Mouse (Mus musculus): Measurements from ENCODE around the gene Dync1i2.

The Dync1i2 gene

DNA sequence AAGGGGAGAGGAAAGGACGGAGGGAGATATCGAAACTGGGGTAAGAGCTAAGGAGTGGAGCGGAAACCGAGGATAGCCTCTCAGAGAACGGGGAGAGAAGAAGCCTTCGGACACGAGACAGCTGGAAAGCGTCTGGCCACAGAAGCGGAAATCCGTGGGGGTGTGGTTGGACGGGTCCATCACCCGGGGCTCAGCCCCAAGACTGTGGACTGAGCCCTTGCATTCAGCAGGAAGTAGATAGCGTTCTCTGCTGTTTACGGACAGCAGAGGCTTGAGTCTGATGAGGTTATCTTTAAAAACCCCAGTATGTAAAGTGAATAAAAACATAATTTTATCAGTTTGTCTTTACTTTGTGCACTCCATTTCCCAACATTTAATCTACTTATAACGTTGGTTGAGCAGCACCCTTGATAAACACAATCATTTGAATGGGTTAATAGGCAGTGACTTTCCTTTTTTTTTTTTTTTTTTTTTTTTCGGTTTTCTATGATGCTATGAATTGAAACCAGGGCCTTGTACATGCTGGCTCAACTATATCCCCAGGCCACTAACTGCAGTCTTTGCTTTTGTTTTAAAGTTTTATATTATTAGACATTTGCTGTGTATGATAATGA is 7.6 kb upstream of the Dync1i2 start:
- DNase-seq (ENCODE audit: low read depth), result no peak

DNA sequence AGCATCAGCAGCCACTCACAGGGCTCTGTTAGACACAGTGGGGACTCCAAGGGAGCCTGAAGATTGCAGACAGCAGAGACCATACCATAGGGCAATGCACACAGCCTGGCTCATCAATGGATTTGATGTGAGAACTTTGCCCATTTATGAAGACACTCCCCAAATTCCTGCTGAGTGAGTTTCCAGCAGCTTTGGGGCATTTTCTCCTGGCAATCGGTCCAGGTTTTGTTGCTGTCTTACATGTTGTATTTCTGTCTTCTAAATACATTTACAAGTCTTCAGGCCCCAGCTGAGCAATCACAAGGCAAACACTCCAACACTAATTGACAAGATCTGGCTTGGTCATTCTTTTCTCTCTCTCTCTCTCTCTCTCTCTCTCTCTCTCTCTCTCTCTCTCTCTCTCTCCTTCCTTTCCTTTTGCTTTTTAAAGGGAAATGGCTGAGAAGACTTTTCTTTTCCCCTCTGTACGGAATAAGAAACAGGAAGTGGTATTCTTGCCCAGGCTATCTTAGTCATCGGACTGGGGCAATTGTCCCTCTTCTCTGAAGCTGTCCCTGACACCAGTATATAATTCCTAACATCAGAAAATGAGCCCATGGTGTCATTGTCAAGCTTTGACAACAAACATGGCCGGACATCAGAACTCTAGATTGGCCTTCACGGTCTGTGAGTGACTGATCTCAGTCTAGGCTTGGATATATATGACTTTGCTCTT is 2.3 kb upstream of the Dync1i2 start:
- no peak for DNase-seq (ENCODE audit: low read depth)

DNA sequence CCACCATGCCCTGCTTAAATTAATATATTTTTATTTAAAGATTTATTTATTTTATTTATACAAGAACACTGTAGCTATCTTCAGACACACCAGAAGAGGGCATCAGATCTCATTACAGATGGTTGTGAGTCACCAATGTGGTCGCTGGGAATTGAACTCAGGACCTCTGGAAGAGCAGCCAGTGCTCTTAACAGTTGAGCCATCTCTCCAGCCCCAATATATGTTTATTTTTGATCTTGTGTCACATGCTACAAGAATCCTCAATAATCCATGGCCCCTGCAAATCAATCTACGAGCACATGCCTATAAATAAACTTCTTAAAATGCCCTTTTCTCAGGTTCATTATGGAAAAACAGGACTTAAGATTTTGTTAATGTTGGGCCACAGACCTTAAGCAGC is 410 bp upstream of the Dync1i2 start:
- DNase-seq (ENCODE audit: low read depth), result no peak

DNA sequence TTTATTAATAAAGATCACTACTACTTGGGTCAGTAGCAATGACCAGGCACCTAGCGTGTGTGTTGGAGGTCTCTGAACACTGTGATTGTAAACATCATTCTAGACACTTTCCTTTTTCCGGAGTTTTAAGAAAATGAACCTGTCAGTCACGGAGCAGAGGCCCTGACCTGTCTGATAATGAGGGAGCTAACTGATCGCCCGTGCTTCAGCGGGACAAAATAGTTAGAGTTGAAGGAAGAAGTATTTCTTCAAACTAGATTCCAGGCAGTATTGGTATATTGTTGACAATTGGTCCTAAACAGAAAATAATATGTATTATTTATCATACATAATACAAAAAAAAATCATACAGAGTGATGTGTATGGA is 837 bp downstream of the Dync1i2 start:
- no peak for DNase-seq (ENCODE audit: low read depth)

DNA sequence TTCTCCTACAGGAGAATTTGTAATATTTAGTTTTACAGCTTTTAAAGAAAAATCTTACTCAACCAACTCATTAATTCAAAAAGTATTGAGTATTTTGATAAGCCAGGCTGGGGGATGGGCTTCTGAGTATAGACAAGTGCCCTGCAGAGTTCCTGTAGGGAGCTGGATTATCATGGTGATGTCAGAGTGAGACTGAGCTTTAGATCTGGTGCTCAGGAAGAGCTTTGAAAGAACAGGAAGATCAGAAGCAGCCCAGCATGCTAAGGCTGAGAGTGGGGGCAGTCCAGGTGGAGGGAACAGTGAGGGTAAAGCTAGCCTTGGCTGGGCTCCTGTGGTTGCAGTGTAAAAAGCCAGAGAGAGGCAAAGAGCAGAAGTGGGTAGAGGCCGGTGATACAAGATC is 9.5 kb downstream of the Dync1i2 start:
- no peak for DNase-seq (ENCODE audit: low read depth)

DNA sequence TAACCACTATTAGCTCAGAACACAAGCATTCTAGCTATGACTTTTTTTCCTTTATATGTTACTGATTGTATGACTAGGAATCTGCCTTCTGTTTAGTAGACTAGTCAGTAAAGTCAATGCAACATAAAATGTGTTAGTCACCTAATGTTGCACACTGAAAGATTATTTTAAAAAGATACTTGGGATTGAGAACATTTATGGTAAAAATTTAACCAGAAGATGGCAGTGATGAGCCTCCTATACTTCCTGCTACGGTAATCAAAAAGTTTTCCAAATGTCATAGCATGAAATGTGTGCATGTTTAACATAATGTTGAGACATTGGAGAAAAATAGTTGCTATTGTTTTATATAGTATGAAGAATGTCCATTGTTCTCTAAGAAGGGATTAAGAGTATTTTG is 15.9 kb downstream of the Dync1i2 start:
- DNase-seq (ENCODE audit: low read depth), result peak; percentile 50

DNA sequence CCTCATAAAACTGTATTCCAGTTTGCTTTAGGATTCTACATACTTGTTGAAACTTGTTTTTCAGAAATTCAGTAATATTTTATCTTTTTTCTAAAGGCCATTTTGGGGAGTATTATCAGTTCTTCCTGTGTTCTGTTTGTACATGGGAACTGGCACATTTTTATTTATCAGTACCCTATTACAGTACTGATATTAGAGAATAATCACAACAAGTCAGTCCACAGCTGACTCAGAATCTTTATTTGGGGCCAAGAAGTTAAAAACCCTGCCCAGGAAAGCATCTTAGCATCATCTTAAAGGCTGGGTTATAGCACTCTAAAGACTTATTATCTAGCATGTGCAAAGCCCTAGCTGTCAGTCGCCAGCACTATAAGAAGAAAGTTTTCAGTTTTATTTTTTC is 18.1 kb downstream of the Dync1i2 start:
- DNase-seq (ENCODE audit: low read depth), result no peak

DNA sequence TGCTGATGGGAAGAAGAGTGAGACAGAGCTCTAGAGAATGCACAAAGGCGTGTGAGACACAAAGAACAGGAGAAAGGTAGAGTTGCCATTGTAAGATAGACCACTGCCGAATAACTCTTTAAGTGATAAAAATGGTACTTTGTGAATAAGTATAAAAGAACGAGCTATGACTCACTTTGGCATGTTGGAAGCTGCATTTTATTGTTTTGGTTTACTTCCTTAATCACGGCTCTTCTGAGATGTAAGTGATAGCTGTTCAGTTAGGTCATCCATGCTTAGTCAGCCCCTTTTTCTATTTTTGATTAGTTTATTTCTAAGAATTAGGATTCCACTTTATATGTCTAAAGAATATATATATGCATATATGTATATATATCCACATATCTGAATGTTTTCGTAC is 20.4 kb downstream of the Dync1i2 start:
- DNase-seq (ENCODE audit: low read depth), result no peak

DNA sequence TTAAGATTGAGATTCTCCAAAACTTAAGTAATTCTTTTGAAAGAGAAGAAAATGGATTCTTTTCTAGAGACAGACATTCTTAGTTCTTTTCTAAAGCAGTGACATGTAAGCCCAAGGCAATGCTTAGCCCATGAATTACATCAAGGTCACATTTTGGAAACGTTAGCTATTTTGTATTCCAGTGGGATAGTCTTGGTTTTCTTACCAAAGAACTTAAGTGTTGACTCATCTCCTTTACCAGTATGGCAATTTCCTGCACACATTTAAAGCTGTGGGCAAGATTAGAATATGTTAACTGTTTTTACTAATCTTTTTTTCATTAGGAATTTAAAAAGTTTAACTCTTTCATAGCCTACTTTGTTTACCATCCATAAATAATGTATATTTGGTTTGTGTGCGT is 21.5 kb downstream of the Dync1i2 start:
- DNase-seq (ENCODE audit: low read depth), result no peak

DNA sequence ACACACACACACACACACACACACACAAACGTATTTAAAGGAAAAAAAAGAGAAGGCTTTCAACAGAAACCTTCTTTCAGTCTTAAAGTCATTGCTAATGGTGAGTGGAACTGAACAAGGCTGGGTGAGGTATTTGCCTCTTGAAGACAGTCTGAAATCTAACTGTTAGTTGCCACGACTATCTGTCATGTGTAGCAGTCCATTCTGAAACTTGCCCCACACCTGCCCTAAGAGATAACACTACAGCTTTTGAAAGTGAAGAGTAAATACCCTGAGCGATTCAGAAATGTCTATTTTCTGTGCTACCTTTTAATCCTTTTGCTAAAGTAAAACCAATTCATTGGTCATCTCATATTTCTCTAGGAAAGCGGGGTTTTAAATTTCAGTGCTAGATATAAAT is 23.9 kb downstream of the Dync1i2 start:
- no peak for DNase-seq (ENCODE audit: low read depth)

DNA sequence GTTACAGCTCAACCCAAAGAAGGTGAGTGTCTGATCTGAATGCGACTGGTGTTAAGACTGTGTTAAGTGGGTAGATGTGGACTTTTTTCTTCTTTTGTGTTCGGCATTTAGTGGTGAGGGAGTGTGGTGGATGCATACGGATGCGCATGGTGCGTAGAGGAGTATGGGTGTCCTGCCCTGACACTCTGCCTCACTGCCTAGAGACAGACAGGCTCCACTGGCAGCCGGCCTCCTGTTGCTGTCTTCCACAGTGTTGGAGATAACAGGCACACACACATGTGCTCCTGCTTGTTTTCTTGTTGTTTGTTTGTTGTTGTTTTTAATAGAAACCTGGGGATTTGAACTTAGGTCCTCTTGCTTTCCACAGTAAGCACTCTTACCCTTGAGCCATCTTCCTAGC is 24.5 kb downstream of the Dync1i2 start:
- no peak for DNase-seq (ENCODE audit: low read depth)

DNA sequence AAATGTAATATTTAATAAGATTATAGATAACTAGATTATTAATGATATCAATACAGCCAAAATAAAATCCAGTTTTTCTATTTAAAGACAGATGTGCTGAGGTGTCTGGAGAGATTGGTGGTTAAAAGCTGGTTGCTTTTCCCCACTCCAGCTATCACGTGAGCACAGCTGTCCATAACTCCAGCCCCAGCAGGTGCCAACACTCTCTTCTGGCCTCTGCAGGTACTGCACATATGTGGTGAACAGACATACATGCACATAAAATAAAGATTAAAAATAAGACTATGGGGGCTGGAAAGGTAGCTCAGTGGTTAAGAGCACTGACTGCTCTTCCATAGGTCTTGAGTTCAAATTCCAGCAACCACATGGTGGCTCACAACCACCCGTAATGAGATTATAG is 30.0 kb downstream of the Dync1i2 start:
- no peak for DNase-seq (ENCODE audit: low read depth)

DNA sequence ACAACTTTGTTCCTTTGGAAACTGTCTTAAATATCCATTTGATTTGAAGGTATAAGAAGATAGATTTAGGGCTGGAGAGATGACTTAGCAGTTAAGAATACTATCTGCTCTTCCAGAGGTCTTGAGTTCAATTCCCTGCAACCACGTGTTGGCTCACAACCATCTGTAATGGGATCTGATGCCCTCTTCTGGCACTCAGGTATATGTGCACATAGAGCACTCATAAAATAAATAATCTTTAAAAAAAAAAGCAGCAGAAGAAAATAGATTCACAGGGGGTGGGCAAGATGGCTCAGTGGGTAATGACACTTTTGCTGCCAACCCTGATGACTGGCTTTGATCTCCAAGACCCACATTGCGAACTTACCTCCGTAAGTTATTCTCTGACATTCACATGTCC is 30.7 kb downstream of the Dync1i2 start:
- no peak for DNase-seq (ENCODE audit: low read depth)

DNA sequence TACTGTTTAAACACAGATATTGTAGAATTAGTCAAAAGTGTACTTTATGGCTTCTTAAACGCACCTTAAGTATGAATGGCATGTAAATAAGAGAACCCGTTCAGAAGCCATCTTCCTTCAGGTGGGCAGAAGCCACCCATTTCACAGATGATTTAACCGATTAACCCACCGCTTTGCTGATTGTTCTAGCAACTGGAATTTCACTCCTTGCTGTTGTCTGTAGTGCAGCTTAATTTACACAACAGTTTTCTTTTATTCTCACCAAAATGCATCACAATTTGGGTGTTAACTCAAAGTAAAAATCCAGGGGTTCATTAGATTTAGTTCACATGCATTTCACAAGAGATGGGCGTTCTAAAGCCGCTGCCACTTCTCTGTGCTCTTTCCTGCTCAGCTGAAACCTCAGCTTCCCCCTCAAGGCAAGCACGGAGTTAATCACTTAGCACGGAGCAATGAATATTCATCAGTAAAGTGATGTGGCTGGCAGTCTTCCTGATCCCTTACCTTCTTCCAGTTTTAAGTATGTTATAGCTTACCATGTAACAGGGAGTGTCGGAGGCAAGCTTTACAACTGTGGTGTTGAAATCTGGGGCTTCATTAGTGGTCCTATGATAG is 31.7 kb downstream of the Dync1i2 start:
- DNase-seq (ENCODE audit: low read depth), result no peak

DNA sequence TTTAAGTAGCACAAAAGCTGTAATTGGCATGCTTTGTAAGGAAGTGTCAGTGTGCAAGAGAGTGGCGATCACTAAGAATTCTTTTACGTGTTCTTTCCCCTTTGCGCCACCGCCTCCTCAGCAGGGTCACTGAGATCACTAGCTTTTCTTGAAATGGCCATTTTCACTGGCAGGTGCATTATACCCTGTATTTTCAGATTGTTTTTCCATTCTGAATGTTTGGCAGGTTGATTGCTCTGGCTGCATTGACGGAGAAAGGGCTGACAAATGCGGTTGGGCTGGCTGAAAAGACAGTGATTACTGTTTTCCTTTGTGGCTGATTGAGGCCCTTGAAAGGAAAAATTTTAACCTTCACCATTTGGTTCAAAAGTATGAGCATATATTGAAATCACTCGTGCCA is 33.3 kb downstream of the Dync1i2 start:
- no peak for DNase-seq (ENCODE audit: low read depth)

DNA sequence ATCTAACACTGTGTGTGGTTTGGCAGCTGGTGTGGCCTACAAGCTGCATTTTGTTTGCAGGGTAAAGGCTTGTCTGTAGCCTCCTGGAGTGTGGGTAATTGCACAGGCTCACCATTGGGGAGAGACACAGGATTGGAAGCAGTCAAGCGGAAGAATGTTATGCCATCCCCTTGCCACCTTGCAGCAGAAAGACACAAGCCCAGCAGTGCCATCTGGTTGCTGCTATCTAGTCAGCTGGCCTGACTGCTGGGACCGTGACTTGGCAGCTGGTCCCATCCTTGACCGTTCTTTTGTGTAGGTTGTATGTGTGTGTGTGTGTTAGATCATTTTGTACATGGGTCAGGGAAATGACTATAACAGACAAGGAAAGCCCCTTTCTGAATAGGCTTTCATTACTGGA is 33.9 kb downstream of the Dync1i2 start:
- no peak for DNase-seq (ENCODE audit: low read depth)

DNA sequence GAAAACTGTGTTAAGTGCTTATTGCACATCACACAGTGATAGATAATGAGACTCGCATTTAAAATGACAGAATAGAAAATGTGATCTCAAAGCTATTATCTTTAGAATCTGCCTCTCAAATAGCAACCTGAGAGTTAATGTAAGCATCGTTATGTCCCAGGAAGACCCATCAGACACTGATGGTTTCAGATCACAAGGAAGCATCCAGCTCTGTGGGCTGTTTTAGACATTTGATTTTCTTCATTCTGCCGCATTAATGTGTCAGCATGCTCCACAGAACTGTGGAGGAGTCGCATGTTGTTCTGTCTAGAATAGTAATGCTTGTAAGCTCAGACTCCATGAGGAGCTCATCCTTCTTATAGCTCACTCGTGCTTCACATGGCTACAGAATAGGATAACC is 34.6 kb downstream of the Dync1i2 start:
- DNase-seq (ENCODE audit: low read depth), result no peak

DNA sequence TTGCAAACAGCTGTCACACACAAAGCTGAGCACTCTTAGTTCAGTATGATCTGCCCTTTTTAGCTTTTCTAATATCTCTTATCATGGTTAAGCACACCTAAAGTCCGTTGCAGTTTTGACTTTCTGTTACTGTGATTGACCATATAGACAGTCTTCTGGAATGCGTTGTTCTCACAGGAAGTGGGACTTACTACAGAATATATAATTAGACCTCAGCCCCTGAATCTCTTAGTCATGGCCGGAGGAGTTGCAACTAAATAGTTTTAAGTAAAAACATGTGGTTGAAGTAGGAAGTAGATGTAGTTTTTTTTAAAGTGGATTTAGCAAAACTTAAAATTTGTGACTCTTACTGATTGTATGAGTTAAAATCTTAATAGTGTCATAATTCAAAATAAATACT is 36.6 kb downstream of the Dync1i2 start:
- no peak for DNase-seq (ENCODE audit: low read depth)

DNA sequence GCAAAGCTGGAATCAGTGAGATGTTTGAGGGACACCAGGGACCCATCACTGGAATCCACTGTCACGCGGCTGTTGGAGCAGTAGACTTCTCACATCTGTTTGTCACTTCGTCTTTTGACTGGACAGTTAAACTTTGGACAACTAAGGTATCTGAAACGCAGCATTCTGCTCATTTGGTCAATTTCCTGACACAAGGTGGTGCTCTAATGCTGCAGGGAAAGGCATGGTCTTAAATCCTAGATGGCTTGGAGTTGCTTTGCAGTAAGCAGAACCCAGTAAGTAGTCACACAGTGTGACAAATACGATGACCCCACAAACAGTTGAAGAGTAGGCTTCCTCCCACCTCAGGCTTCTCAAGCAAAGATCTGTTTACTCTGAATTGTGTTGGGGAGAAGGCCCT is 39.3 kb downstream of the Dync1i2 start:
- DNase-seq (ENCODE audit: low read depth), result peak; percentile 19

DNA sequence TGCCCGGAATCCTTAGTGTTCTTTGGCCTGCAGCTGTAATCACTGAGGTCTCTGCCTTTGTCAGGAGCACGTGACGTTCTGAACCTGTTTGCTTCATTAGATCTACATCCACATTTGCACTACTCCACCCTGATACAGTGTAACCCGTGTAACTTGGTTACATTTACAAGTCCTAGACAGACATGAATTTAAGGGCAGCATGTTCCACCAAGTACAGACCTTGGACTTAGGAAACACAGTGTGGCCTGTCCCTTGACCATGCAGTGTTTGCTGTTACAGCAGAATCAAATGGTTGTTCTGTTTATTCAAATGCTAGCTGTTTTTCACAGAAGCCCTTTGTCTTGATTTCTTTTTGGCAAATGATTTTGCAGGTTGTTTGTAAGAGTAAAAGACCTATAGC is 43.3 kb downstream of the Dync1i2 start:
- no peak for DNase-seq (ENCODE audit: low read depth)

DNA sequence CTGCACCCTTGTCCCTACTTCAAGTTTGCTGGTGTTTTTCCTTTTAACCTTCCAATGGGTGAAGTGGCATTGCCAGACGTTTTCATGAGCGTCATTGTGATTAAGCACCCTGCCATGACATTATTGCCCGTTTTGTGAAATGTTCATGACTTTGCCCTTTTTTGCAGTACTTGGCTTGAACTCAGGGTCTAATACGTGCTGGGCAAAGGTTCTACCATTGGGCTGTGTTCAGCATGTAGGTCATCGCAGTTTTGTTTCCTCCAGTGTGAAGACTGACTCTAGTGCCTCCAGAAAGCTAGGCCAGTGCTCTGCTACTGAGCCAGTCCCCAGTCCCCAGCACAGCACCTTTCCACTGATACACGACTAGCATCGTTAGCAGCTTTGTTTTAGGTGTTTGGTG is 45.1 kb downstream of the Dync1i2 start:
- DNase-seq (ENCODE audit: low read depth), result no peak

DNA sequence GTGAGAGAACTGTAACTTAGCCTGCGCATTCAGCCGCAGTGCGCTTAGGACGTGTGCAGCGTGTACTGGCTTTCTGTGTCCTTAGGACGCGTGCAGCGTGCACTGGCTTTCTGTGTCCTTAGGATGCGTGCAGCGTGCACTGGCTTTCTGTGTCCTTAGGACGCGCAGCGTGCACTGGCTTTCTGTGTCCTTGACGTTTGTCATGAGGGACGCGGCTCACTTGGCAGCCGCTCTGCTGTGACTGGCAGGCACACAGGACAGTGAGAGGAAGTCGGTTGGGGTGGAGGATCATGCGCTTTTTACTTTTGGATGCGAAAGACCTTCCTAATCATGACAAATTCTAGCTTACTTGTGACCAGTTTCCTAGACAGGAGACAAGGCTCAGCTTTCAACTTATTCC is 53.1 kb downstream of the Dync1i2 start:
- no peak for DNase-seq (ENCODE audit: low read depth)

DNA sequence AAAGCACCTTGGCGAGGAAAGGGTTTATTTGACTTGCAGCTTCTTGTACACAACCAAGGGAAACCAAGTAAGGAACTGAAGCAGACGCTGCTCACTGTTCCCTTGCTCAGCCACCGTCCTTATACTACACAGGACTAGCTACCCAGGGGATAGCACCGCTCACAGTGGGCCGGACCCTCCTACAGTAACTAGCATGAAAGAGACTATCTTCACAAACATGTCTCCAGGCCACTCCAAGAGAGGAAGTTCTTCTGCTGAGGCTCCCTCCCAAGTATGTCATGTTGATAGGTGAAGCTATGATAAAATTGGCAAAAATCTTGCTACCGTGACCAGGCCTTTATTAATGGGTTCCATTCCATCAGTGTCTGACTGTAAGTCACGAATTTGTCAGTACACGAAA is 57.2 kb downstream of the Dync1i2 start:
- no peak for DNase-seq (ENCODE audit: low read depth)

DNA sequence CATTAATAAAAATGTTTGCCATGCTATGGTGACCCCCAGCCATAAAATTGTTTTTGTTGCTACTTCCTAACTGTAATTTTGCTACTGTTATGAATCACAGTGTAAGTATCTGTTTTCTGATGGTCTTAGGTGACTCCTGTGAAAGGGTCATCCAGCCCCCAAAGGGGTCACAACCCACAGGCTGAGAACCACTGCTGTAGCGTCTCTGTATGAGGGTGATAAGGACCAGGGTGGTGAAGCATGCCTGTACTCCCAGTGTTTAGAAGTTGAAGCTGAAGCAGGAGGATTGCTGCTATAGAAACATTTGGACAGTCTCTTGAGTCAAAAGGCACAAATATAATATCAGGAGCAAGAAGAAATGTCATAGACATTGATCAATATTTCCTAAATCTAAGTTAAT is 57.8 kb downstream of the Dync1i2 start:
- no peak for DNase-seq (ENCODE audit: low read depth)

All from naive thymus-derived CD4-positive, alpha-beta T cell, adult 2 months (primary cell).